Mouse (Mus musculus): ENCODE results near the gene Gse1. TPM values are rescaled to one million over a fixed set of nuclear protein-coding genes. Genes with fewer than 3 reads are reported as not detected.

Gene Gse1
- polyA plus RNA-seq, 1 experiment: 27.5 TPM

GRCm38 (mm10) chr8:120572534-120572933, 344.3 kb downstream of the Gse1 start:
- no peak for DNase-seq (ENCODE audit: low spot score)

GRCm38 (mm10) chr8:120573866-120574265, 345.6 kb downstream of the Gse1 start:
- DNase-seq (ENCODE audit: low spot score): no peak

GRCm38 (mm10) chr8:120574941-120575340, 346.7 kb downstream of the Gse1 start:
- DNase-seq (ENCODE audit: low spot score): no peak

- no peak for DNase-seq (ENCODE audit: low spot score)
These were observed 347.5 kb downstream of the Gse1 start for GRCm38 (mm10) chr8:120575801-120576200.

GRCm38 (mm10) chr8:120577821-120578220, 349.6 kb downstream of the Gse1 start:
- DNase-seq (ENCODE audit: low spot score): no peak

GRCm38 (mm10) chr8:120580336-120581000, 352.2 kb downstream of the Gse1 start:
- no peak for DNase-seq (ENCODE audit: low spot score)

- DNase-seq (ENCODE audit: low spot score): no peak
These were observed 353.1 kb downstream of the Gse1 start for GRCm38 (mm10) chr8:120581329-120581728.

GRCm38 (mm10) chr8:120581811-120582210, 353.6 kb downstream of the Gse1 start:
- DNase-seq (ENCODE audit: low spot score): no peak

- no peak for DNase-seq (ENCODE audit: low spot score)
These were observed 357.3 kb downstream of the Gse1 start for GRCm38 (mm10) chr8:120585521-120585920.

GRCm38 (mm10) chr8:120588908-120589771, 360.9 kb downstream of the Gse1 start, which contains the start of gene Gins2:
Gene Gins2 (minus strand): TSS chr8:120589304.
- DNase-seq (ENCODE audit: low spot score): peak; percentile 87

- DNase-seq (ENCODE audit: low spot score): no peak
These were observed 361.7 kb downstream of the Gse1 start for GRCm38 (mm10) chr8:120589921-120590320.

- no peak for DNase-seq (ENCODE audit: low spot score)
These were observed 363.5 kb downstream of the Gse1 start for GRCm38 (mm10) chr8:120591587-120592292.

- DNase-seq (ENCODE audit: low spot score): no peak
These were observed 366.3 kb downstream of the Gse1 start for GRCm38 (mm10) chr8:120594571-120594970.

- DNase-seq (ENCODE audit: low spot score): no peak
These were observed 367.7 kb downstream of the Gse1 start for GRCm38 (mm10) chr8:120595963-120596362.

GRCm38 (mm10) chr8:120598579-120598978, 370.3 kb downstream of the Gse1 start:
- no peak for DNase-seq (ENCODE audit: low spot score)

- peak; percentile 53 for DNase-seq (ENCODE audit: low spot score)
These were observed 371.2 kb downstream of the Gse1 start for GRCm38 (mm10) chr8:120599504-120599903.

GRCm38 (mm10) chr8:120602672-120603071, 374.4 kb downstream of the Gse1 start:
- DNase-seq (ENCODE audit: low spot score): no peak

GRCm38 (mm10) chr8:120607460-120607859, 379.2 kb downstream of the Gse1 start:
- DNase-seq (ENCODE audit: low spot score): no peak

- DNase-seq (ENCODE audit: low spot score): peak; percentile 51
These were observed 379.6 kb downstream of the Gse1 start for GRCm38 (mm10) chr8:120607885-120608284.

- no peak for DNase-seq (ENCODE audit: low spot score)
These were observed 382.6 kb downstream of the Gse1 start for GRCm38 (mm10) chr8:120610824-120611223.

- no peak for DNase-seq (ENCODE audit: low spot score)
These were observed 386.2 kb downstream of the Gse1 start for GRCm38 (mm10) chr8:120614491-120614890.

Measured in urinary bladder, adult 2 months (tissue).